Mouse (Mus musculus) liver, adult 2 months (tissue): ENCODE measurements at regions not wholly inside any gene's neighbourhood (a gene's known extent, or its start where the extent isn't known, plus 50 kb on each side); places are given as distances from the start of the nearest gene placed in this dataset.

Experiments
- CTCF ChIP-seq: fragments of 200-500 bp; IDR thresholded peaks from 2 replicates; pipeline ENCODE4 v1.5.1; 2011; ENCODE audit warnings: low read depth, low read length, control low read depth
- POLR2A ChIP-seq: fragments of 200-500 bp; IDR thresholded peaks from 2 replicates; pipeline ENCODE4 v1.6.1; 2011; ENCODE audit warnings: low read length, control low read depth; ENCODE audit not compliant: insufficient read depth; ENCODE audit errors: extremely low read depth

- no peak for TF ChIP-seq POLR2A
- no peak for TF ChIP-seq CTCF
These were observed 210.2 kb upstream of the 1700056E22Rik start for GRCm38 (mm10) chr1:184244296-184244695.
